Comparison of ENCODE assay signal across 8 mouse cellular contexts in genomic region chr4:156031255-156031592, GRCm38 (mm10). TPM values are rescaled to one million over a fixed set of nuclear protein-coding genes. Genes with fewer than 3 reads are reported as not detected.
DNase-seq lines count a peak whose midpoint lies in the region; ATAC-seq lines count a peak whose summit lies in the region.

No protein-coding gene starts in this region.

- H3K4me1 ChIP-seq in erythroblast, embryonic 14.5 days (ENCODE audit: control insufficient read depth), result no peaks in the 10 kb centered on the region
- H3K4me1 ChIP-seq in neural tube, embryonic 11.5 days (ENCODE audit: control insufficient read depth, insufficient read depth, low read length), result peaks cover 17% of the 10 kb centered on the region; the same call in 1 of the 2 replicates
- H3K4me1 ChIP-seq in limb, embryonic 15.5 days, result peaks cover 41% of the 10 kb centered on the region
- H3K4me1 ChIP-seq in stomach, embryonic 16.5 days (ENCODE audit: control insufficient read depth, insufficient read depth, low read length), result peaks cover 24% of the 10 kb centered on the region

- peaks cover 24% of the 10 kb centered on the region for H3K27me3 ChIP-seq in erythroblast, embryonic 14.5 days (ENCODE audit: control insufficient read depth)
- peaks cover 21% of the 10 kb centered on the region for H3K27me3 ChIP-seq in neural tube, embryonic 11.5 days (ENCODE audit: control insufficient read depth, insufficient read depth, low read length)
- H3K27me3 ChIP-seq in limb, embryonic 15.5 days, result peaks cover 23% of the 10 kb centered on the region
- H3K27me3 ChIP-seq in stomach, embryonic 16.5 days (ENCODE audit: control insufficient read depth, insufficient read depth, low read length), result peaks cover 6% of the 10 kb centered on the region

- DNase-seq in neural tube, embryonic 11.5 days (ENCODE audit: low spot score), result no peak
- DNase-seq in neural tube, embryonic 10.5 days (ENCODE audit: extremely low spot score, low spot score), result no peak
- DNase-seq in embryo, embryonic 10 days (ENCODE audit: low spot score), result no peak
- no peak for DNase-seq in left cerebral cortex, postnatal 25 days (ENCODE audit: low spot score in 2 of 2)

- no peaks in the 10 kb centered on the region for H3K36me3 ChIP-seq in erythroblast, embryonic 14.5 days (ENCODE audit: control insufficient read depth)
- H3K36me3 ChIP-seq in neural tube, embryonic 11.5 days (ENCODE audit: control insufficient read depth, insufficient read depth, low read length), result peaks cover 4% of the 10 kb centered on the region; the same call in 1 of the 2 replicates
- peaks cover 28% of the 10 kb centered on the region for H3K36me3 ChIP-seq in limb, embryonic 15.5 days
- peaks cover 5% of the 10 kb centered on the region; the same call in 1 of the 2 replicates for H3K36me3 ChIP-seq in stomach, embryonic 16.5 days (ENCODE audit: control insufficient read depth, insufficient read depth, low read length)

- 9% methylated on average over 7 of the region's 7 CpGs for WGBS in neural tube, embryonic 11.5 days
- whole genome bisulfite sequencing in limb, embryonic 15.5 days, result 4% methylated on average over 7 of the region's 7 CpGs
- 3% methylated on average over 7 of the region's 7 CpGs for WGBS in stomach, embryonic 16.5 days

- H3K27ac ChIP-seq in neural tube, embryonic 11.5 days (ENCODE audit: low read depth, low read length), result no peak overlapping the region
- peak overlapping the region; percentile 95 for H3K27ac ChIP-seq in limb, embryonic 15.5 days
- H3K27ac ChIP-seq in stomach, embryonic 16.5 days (ENCODE audit: low read length), result peak overlapping the region; percentile 96

- intact Hi-C loops in left cerebral cortex, postnatal 25 days (cut with DNase I), result loop anchor here (2.0 to 5.0 kb wide), 2 partner anchors 38 to 71 kb away; partner anchors contain the start of genes B3galt6 and Sdf4

- peak overlapping the region; percentile 58 for H3K4me2 ChIP-seq in neural tube, embryonic 11.5 days (ENCODE audit: low read depth)
- peak overlapping the region; percentile 66 for H3K4me2 ChIP-seq in limb, embryonic 15.5 days
- H3K4me2 ChIP-seq in stomach, embryonic 16.5 days (ENCODE audit: low read depth, low read length), result peak overlapping the region; percentile 85

- H3K9me3 ChIP-seq in erythroblast, embryonic 14.5 days (ENCODE audit: control insufficient read depth, low read length), result no peaks in the 10 kb centered on the region
- H3K9me3 ChIP-seq in neural tube, embryonic 11.5 days (ENCODE audit: control insufficient read depth, low read length), result no peaks in the 10 kb centered on the region
- no peaks in the 10 kb centered on the region for H3K9me3 ChIP-seq in limb, embryonic 15.5 days
- H3K9me3 ChIP-seq in stomach, embryonic 16.5 days (replicated peaks; ENCODE audit: control insufficient read depth, low read length), result no peaks in the 10 kb centered on the region

- peak overlapping the region; percentile 54 for H3K9ac ChIP-seq in neural tube, embryonic 11.5 days (ENCODE audit: low read length)
- H3K9ac ChIP-seq in limb, embryonic 15.5 days, result peak overlapping the region; percentile 40
- H3K9ac ChIP-seq in stomach, embryonic 16.5 days (ENCODE audit: low read length), result peak overlapping the region; percentile 82

- peak overlapping the region; percentile 47 for H3K4me3 ChIP-seq in erythroblast, embryonic 14.5 days (replicated peaks)
- H3K4me3 ChIP-seq in neural tube, embryonic 11.5 days (ENCODE audit: low read depth, low read length), result peak overlapping the region; percentile 43
- peak overlapping the region; percentile 55 for H3K4me3 ChIP-seq in limb, embryonic 15.5 days
- H3K4me3 ChIP-seq in stomach, embryonic 16.5 days (replicated peaks; ENCODE audit: low read length), result peak overlapping the region; percentile 45

- no peak for ATAC-seq in erythroblast, adult 5-6 weeks (replicated peaks; ENCODE audit: low FRiP score, poor library complexity, severe bottlenecking)
- ATAC-seq in neural tube, embryonic 11.5 days (ENCODE audit: insufficient read depth, low FRiP score, low TSS enrichment), result 0 out of 2 replicates have a peak, but pooled peaks have one; percentile 10
- ATAC-seq in limb, embryonic 15.5 days (ENCODE audit: insufficient number of reproducible peaks, low FRiP score, low TSS enrichment, low read depth), result no peak
- peak; percentile 46 for ATAC-seq in stomach, embryonic 16.5 days (ENCODE audit: insufficient read depth, low FRiP score)

RNA-seq across cellular contexts. Expression of gene Tnfrsf18, which starts 5.3 kb away (rescaled TPM):
- not detected in 2 replicates for polyA plus RNA-seq in erythroblast, embryonic 14.5 days (2012)
- total RNA-seq in erythroblast, adult 5-6 weeks (2015; ENCODE audit: low replicate concordance), result 16.5 TPM in 1 of 2 replicates, not detected in the other
- total RNA-seq in erythroblast, adult 5-6 weeks (2017; ENCODE audit: low replicate concordance), result 2.3 and 2.9 TPM in 2 replicates
- 0.62 and 0.82 TPM in 2 replicates for polyA plus RNA-seq in neural tube, embryonic 11.5 days (2014; fragmentation: Nextera tagmentation; extraction: Ambion mirVana)
- polyA plus RNA-seq in limb, embryonic 15.5 days (2015; fragmentation: Nextera tagmentation; extraction: Ambion mirVana), result 3.6 and 5.4 TPM in 2 replicates
- 2.4 and 3.1 TPM in 2 replicates for polyA plus RNA-seq in stomach, embryonic 16.5 days (2015; fragmentation: Nextera tagmentation; extraction: Ambion mirVana)
- total RNA-seq in left cerebral cortex, postnatal 25 days (2021), result not detected

RNA-seq across cellular contexts. Expression of gene Tnfrsf4, which starts 17.6 kb away (rescaled TPM):
- 0.11 and 0.24 TPM in 2 replicates for polyA plus RNA-seq in erythroblast, embryonic 14.5 days (2012)
- total RNA-seq in erythroblast, adult 5-6 weeks (2015; ENCODE audit: low replicate concordance), result 5.2 TPM in 1 of 2 replicates, not detected in the other
- 5.5 TPM in 1 of 2 replicates, not detected in the other for total RNA-seq in erythroblast, adult 5-6 weeks (2017; ENCODE audit: low replicate concordance)
- polyA plus RNA-seq in neural tube, embryonic 11.5 days (2014; fragmentation: Nextera tagmentation; extraction: Ambion mirVana), result 0.45 TPM in 2 replicates
- polyA plus RNA-seq in limb, embryonic 15.5 days (2015; fragmentation: Nextera tagmentation; extraction: Ambion mirVana), result 0.55 and 0.99 TPM in 2 replicates
- polyA plus RNA-seq in stomach, embryonic 16.5 days (2015; fragmentation: Nextera tagmentation; extraction: Ambion mirVana), result 0.30 and 0.87 TPM in 2 replicates
- total RNA-seq in left cerebral cortex, postnatal 25 days (2021), result 1 to 10 TPM; 2.0 to 2.1 TPM

RNA-seq across cellular contexts. Expression of gene Ttll10, which starts 28.0 kb away (rescaled TPM):
- polyA plus RNA-seq in erythroblast, embryonic 14.5 days (2012), result not detected in 2 replicates
- total RNA-seq in erythroblast, adult 5-6 weeks (2015; ENCODE audit: low replicate concordance), result not detected in 2 replicates
- not detected in 2 replicates for total RNA-seq in erythroblast, adult 5-6 weeks (2017; ENCODE audit: low replicate concordance)
- not detected in 2 replicates for polyA plus RNA-seq in neural tube, embryonic 11.5 days (2014; fragmentation: Nextera tagmentation; extraction: Ambion mirVana)
- polyA plus RNA-seq in limb, embryonic 15.5 days (2015; fragmentation: Nextera tagmentation; extraction: Ambion mirVana), result 2.5 and 3.1 TPM in 2 replicates
- 4.6 and 5.0 TPM in 2 replicates for polyA plus RNA-seq in stomach, embryonic 16.5 days (2015; fragmentation: Nextera tagmentation; extraction: Ambion mirVana)
- not detected for total RNA-seq in left cerebral cortex, postnatal 25 days (2021)

RNA-seq across cellular contexts. Expression of gene Sdf4, which starts 38.6 kb away (rescaled TPM):
- 3.2 and 4.3 TPM in 2 replicates for polyA plus RNA-seq in erythroblast, embryonic 14.5 days (2012)
- total RNA-seq in erythroblast, adult 5-6 weeks (2015; ENCODE audit: low replicate concordance), result 11.1 and 16.7 TPM in 2 replicates
- total RNA-seq in erythroblast, adult 5-6 weeks (2017; ENCODE audit: low replicate concordance), result 101 and 127 TPM in 2 replicates
- 136 and 139 TPM in 2 replicates for polyA plus RNA-seq in neural tube, embryonic 11.5 days (2014; fragmentation: Nextera tagmentation; extraction: Ambion mirVana)
- polyA plus RNA-seq in limb, embryonic 15.5 days (2015; fragmentation: Nextera tagmentation; extraction: Ambion mirVana), result 175 and 176 TPM in 2 replicates
- polyA plus RNA-seq in stomach, embryonic 16.5 days (2015; fragmentation: Nextera tagmentation; extraction: Ambion mirVana), result 165 and 166 TPM in 2 replicates
- total RNA-seq in left cerebral cortex, postnatal 25 days (2021), result 100 to 1,000 TPM; 182 to 184 TPM

RNA-seq across cellular contexts. Expression of gene B3galt6, which starts 38.8 kb away (rescaled TPM):
- 0.11 and 0.22 TPM in 2 replicates for polyA plus RNA-seq in erythroblast, embryonic 14.5 days (2012)
- total RNA-seq in erythroblast, adult 5-6 weeks (2015; ENCODE audit: low replicate concordance), result 1.0 and 4.4 TPM in 2 replicates
- 1.2 and 1.4 TPM in 2 replicates for total RNA-seq in erythroblast, adult 5-6 weeks (2017; ENCODE audit: low replicate concordance)
- 18.9 and 19.9 TPM in 2 replicates for polyA plus RNA-seq in neural tube, embryonic 11.5 days (2014; fragmentation: Nextera tagmentation; extraction: Ambion mirVana)
- 16.1 and 16.4 TPM in 2 replicates for polyA plus RNA-seq in limb, embryonic 15.5 days (2015; fragmentation: Nextera tagmentation; extraction: Ambion mirVana)
- polyA plus RNA-seq in stomach, embryonic 16.5 days (2015; fragmentation: Nextera tagmentation; extraction: Ambion mirVana), result 11.0 and 11.6 TPM in 2 replicates
- total RNA-seq in left cerebral cortex, postnatal 25 days (2021), result 10 to 100 TPM in 1 of 2 experiments, 1 to 10 TPM in 1; 9.7 to 10.5 TPM

Comparison
In these comparisons a context has a peak if more than half of its experiments do, and no peak if none do; other contexts are left out.
1. ATAC-seq: peak in neural tube, embryonic 11.5 days (single experiment) and stomach, embryonic 16.5 days (single experiment); none in erythroblast, adult 5-6 weeks (single experiment) and limb, embryonic 15.5 days (single experiment).
2. Peak in every context shown above with its lines, with median percentiles within 50 percentile points of each other: H3K4me3 ChIP-seq, H3K4me2 ChIP-seq and H3K9ac ChIP-seq.